Mouse (Mus musculus) layer of hippocampus, adult 9-11 months (tissue): ENCODE data around the gene Slc37a1.
"Not testable (repeated sequence)": the region's sequence is repeated elsewhere in the genome, so short reads cannot be mapped to it uniquely, and the experiment has no call there.

Source experiments
- DNase-seq: peaks from one replicate; pipeline ENCODE4 v3.0.0; 2022

Gene Slc37a1

DNA sequence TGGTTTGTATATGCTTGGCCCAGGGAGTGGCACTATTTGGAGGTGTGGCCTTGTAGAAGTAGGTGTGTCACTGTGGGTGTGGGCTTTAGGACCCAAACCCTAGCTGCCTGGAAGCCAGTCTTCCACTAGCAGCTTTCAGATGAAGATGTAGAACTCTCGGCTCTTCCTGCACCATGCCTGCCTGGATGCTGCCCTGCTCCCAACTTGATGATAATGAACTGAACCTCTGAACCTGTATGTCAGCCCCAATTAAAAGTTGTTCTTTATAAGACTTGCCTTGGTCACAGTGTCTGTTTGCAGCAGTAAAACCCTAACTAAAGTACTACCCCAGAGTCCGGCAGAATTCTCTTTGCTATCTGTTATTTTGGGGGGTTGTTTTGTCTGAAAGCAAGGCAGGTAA, 16.8 kb upstream of the Slc37a1 start:
- DNase-seq = no peak

DNA sequence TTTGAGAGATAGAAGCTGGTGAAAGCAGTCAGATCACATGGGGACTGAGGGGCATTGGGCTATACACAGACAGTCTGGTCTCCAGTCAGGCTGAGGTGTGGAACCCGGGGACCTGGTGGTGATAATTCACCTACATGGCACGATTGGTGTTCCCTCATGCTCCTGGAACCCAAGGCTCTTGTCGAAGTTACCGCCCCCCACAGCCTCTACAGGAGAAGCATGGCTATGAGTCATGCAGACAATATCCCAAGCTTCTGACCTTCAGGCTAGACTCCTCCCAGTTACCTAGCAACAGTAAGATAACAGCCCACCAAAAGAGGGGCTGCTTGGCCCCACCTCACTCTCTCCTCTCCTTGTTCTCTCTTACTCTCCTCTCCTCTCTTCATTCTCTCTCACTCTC, 16.3 kb upstream of the Slc37a1 start:
- DNase-seq = no peak

DNA sequence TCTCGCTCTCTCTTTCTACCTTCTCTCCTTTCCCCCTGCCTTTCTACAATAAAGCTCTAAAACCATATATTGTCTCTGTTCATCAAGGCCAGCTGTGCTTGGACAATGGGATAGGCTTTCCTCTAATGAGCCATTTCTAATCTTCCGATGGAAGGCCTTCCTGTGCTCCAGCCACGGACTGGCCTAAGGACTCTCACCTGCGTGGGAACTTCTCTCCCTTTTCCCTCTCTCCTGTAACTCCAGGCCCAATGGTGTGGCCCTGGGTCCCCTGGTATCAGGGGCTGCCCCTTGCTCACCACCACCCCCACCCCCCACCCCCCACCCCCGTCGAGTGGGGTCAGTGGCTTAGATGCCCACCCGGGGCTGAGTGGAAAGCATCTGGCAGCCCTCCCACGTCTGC, 15.9 kb upstream of the Slc37a1 start:
- DNase-seq = not testable (repeated sequence)

DNA sequence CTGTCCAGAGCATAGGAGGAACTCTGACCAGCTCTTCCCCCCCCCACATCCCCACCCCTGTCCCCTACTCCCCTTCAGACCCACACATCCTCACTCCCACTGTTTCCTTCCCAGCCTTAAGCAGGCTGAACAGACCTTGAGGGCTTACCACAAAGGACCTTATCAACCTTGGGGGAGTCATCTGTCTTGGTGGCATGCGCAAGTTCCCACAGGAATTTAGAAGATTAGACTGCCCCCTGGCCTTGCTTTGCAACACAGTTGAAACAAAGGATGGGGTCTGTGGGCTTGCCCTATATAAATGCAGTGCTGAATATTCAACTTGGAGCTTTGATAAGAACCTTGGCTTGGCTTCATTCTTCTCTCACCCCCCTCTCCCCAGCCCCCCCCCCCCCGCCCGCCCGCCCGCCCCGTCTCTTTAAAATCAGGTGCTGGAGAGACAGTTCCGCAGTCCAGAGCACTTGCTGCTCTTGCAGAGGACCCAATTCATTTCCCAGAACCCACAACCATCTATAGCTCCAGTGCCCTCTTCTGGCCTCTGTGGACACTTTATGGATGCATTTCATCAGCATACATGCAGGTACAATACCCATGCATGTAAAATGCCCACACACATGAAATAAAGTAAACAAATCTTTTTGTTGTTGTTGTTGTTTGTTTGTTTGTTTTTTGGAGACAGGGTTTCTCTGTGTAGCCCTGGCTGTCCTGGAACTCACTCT, 15.3 kb upstream of the Slc37a1 start:
- DNase-seq = no peak

DNA sequence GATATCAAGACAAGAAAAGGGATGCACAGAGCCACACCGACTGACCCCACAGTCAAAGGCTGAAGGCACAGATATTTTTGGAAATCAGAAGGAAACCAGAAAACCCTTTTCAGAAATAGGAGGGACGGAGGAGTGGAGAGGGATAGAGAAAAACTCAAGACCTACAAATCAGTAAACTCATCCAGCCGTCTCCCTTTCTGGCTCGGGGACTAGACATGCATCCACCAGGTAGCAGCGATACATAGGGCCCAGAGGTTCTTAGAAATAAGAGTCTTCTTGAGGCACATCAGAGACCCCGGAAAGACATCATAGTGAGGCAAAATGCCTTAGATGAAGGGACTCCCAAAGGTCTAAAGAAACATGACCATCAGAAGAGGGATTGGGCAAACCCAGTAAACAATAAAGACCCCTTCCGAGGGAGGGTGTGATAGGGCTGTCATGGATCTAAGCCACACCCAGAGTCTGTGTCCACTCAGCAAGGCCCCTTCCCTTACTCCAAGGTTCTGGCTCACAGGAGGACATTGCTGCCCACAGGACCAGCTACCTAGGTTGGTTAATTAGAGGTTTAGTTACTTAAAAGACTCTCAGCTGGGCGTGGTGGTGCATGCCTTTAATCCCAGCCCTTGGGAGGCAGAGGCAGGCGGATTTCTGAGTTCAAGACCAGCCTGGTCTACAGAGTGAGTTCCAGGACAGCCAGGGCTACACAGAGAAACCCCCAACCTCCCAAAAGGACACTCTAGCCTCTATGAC, 14.0 kb upstream of the Slc37a1 start:
- DNase-seq = no peak

DNA sequence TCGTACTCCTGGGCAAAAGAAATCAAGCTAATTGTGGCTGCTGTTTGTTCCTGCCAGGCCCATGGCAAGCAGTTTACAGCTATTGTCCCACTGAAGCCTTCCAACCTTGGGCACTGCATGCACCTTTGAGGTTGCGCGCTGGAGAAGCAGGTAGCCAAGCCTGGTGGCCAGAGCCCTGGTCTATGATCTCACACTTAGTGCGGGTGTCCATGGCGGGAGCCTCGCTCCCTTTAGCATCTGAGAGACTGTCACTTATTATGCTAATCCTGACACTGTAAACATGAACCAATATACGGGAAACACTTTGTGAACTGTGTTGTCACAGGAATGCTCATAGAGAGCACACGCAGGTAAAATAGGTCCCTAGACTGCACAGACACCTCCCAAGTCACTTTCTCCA, 13.0 kb upstream of the Slc37a1 start:
- DNase-seq = no peak

DNA sequence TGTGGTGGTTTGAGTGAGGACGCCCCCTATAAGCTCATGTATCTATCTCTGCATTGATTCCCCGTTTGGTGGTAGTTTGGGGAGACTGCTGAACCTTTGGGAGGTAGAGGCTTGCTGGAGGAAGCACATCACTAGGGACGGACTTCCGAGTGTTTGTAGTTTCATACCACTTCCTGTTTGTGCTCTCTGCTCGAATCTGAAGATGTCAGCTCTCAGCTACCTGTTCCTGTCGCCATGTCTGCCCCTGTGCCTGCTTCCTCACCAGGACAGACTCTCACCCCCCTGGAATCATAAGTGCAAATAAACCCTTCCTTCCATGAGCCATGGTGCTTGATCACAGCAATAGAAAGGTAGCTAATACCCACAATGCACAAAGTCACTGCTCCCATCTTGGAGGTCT, 11.4 kb upstream of the Slc37a1 start:
- DNase-seq = no peak

DNA sequence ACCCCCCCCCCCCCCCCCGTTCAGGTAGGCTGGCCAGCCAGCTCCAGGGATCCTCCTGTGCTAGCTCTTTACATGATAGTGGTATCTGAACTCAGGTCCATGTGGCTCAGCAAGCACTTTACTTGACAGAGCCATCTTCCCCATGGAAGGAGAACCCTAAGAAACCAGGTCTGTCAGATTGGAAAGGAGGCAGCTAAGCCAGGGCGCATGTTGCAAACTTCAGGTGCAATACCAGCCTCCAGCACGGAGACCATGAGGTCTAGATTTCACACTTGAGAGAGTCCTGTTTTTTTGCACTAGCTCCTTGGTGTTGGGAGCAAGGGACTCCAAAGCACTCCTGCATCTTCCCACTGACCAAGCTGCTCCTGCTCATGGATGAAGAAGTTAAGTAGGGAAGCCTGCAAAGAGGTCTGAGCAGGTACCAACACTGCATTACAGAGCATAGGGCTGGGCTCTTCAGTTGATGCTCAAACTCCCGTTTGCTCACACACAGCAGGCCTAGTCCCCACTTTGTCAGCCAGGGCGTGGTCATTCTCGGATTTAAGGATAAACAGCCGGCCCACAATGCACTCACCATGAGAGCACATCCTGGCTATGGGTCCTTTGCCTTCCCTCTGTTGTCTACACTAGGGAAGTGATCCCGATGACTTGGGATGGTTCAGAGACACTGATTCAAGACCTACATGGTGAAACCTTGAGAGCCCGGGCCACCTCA, 10.2 kb upstream of the Slc37a1 start:
- DNase-seq = peak; percentile 38

DNA sequence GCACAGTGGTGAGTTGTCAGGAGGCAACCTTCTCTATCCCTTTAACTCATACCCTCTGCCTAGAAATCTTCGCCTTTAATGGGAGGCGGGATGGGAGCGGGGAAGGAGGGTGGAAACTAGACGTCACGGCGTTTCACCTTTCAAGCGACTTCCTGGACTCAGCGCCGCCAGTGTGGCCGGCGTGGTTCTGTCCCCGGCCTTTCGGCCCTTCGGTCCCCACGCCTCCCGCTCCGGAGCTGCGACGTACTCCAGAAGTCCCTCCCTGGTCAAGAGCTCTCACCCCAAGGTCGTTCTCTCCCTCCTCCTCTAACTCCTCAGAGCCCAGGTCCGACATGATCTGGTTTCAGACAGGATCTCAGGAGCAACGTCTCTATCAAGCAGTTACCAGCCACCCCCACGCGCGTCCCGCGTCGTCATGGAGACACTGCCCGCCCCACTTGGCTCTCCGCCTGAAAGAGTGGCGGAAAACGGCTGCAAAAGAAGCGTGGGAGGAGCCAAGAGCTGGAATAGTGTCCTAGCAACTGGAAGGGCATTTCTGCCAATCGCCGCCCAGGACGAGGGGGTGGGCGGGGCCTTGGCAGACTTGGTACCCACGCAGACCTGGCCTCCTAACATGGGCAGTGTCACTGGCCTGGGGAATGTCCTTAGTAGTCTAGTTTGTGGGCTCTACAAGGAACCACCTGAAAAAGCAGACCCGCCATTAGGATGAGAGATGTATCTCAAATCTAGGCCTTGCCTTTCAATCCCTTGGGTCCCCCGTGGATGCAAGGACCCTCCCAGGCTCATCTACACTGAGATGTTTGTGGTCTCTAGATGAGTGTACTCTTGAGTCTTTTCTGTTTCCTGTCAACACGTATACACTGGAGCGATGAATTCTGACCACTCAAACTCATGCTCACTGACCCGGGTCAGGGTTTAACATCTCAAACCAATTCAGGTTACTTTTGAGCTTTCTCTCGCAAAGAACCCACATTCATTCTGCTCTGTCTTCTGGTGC, 9.4 kb upstream of the Slc37a1 start, which contains the start of gene Rsph1:
TSS of gene Rsph1 (minus strand) at position 462 of the 997 bp plus-strand sequence.
- peak; percentile 99 for DNase-seq

DNA sequence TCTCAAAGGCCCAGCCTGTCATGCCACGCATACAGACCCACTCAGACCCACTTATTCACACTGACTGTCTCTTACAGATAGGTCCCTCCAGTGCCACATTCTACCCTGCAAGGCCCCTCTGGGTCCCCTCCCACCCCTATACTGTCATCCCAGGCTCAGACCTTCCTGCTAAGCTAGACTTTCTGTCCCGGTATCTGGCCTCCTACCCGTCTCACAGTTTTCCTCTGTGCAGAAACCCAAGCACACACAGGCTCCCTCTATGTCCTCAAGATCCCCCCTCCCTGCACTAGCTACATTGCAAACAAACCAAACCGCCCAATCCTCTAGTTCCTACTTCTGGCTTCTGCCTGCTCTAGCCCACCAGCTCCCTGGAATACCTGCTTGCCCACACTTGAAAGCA, 8.7 kb upstream of the Slc37a1 start:
- DNase-seq = no peak

DNA sequence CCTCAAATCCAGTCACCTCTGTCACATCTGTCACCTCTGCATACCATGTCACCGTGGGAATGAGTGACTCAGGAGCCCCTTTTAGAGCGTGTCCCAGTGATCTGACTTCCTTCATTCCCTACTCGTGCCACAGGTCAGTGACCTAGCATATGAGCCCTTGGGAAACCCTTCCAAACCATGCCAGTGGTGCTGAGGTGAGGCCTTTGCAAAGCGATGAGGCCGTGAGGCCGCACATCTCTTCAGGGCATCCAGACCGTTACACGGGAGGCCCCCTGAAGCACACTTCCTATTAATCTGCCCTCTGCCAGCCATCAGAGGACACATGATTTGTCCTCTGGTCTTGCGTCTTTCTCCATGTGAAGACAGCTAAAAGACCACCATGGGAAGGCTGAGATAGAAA, 7.1 kb upstream of the Slc37a1 start:
- DNase-seq = no peak

DNA sequence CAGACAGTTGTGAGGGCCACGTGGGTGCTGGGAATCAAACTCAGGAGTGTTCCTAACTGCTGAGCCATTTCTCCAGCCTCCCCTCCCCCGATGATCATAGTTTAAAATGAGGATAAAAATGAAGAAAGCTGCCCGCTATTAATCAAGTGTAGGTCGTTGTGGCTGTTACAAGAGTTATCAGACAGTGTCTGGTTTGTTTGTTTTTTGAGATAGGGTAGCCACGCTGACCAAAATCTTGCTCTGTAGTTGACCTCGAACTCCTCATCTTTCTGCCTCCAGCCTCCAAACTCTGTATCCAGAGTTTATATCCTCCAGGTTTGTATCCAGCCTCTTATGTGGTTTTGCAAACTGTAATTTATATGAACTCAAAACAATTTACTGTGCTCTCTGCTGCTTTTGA, 6.3 kb upstream of the Slc37a1 start:
- DNase-seq = no peak

DNA sequence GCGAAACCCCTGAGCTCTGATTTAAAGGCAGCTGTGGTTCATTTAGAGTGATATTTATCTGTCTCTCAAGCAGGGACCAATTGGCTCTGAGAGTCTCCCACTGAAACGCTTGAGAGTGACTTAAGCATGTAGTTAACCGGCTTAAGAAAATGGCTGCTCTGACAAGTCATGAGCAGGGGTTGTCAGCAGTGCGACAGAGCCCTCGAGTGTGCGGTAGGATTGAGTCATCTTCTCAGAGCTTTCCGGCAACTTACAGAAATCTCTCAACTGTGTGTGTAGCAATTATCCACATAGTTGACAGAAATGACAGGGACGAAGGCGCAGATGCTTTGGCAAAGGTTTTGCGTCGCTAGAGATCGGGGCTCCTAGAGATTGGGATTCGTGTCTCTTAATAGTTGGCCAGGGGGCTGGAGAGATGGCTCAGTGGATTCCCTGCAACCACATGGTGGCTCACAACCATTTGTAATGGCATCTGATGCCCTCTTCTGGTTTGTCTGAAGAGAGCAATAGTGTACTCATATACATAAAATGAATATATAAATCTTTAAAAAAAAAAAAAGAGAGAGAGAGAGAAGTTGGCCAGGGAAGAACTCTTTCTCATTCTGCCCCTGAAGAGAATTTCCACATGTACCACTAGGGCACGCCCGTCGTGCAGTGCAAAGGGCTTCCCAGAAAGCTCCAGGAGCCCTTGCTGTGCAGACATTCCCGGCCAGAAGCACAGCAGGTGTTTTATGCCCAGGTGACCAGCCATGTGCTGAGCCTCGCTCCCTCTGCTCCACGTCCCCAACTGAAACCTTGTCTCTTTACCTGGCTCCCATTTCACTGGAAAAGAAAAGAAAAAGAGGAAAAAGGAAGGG, 4.5 kb upstream of the Slc37a1 start:
- no peak for DNase-seq

DNA sequence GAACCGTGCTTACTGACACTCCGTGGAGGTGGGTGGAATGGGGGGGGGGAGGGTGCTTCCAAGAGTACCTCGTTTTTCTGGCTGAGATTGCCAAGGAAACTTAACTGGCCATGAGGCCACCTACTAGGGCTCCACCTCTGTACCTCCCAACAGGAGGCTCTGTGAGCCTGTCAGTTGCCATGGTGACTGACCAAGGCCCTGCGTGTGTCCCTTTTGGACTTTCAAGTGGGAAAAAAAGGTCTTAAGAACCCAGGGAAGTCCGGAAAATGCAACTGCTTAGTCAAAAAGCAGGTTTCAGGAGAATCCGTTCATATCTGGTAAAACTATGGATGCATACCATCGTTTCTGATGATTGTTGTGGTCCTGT, 3.9 kb upstream of the Slc37a1 start:
- DNase-seq = no peak

DNA sequence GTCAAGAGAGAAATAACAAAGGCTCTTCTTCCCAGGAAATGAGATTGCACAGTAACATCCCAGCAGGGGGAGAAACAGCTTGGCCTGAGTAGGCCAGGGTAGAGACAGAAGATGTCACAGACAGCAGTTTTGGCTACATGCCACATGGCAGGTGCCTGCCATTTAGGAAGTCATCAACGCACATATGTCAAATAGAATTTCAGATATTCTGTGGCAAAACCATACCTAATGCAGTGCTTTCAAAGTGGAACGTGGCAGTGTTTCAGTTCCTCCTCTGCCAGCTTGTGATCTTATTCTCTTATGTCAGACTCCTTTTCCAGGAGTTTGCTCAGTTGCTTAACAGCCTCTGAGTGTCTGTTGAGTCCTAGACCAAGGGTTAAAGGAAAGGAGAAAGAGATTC, 725 bp upstream of the Slc37a1 start:
- DNase-seq = no peak

DNA sequence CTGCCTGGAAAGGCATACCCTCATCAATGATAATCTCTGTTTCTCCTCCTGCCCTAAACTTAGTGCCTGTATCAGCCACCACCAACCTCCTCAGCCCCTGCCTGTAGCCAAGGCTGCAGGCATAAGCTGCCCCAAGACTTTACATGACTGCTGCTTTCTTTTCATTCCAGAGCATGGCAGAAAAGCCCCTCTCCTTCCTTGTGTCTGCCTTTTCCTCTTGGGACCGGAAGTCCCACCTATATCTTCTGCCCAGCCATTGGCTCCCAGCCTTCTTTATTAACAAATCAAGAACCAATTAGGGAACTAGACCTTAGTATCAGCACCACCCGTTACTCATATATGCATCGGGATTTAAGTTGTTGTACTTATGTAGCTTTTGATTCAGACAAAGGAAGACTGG, 624 bp downstream of the Slc37a1 start:
- DNase-seq = no peak

DNA sequence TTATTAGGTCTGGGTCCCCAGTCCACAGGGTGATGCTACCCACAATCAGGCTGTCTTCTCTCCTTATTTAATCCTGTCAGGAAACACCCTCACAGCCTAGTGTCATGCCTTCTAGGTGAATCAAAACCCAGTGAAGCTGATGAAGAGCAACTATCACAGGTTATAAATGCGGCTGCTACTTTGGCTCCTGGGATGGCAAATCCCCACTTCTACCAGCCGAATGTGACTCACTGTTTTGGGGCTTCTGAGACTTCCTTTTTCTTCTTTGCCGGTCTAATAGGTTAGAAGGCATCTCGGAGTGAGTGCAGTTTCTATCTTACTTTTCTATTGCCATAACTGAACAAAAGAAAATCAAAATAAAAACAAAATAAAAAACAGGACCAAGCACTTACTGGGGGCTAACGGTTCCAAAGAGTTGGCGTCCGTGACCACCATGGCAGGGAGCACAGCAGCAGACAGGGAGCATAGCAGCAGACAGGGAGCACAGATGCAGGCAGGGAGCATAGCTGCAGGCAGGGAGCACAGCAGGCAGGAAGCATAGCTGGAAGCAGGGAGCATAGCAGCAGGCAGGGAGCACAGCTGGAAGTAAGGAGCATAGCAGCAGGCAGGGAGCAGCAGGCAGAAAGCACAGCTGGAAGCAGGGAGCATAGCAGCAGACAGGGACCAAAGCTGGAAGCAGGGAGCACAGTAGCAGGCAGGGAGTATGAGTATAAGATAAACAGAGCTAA, 2.6 kb downstream of the Slc37a1 start:
- no peak for DNase-seq

DNA sequence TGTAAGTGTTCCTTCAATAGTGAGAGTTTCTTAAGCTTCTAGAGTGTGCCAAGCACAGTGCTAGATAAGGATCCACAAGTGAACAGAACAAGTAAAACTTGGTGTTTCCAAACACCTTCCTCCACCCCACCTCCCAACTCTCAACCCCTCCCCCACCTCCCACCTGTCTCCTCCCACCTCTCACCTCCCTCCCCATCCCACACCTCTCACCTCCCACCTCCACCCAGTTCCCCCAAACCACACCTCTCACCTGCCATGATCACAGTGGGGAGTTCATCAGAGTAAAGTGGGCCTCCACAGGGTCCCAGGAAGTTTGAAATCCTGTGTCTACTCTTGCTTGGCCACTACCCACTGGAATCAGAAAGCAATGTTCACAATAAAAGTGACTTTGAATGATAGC, 3.7 kb downstream of the Slc37a1 start:
- DNase-seq = no peak

DNA sequence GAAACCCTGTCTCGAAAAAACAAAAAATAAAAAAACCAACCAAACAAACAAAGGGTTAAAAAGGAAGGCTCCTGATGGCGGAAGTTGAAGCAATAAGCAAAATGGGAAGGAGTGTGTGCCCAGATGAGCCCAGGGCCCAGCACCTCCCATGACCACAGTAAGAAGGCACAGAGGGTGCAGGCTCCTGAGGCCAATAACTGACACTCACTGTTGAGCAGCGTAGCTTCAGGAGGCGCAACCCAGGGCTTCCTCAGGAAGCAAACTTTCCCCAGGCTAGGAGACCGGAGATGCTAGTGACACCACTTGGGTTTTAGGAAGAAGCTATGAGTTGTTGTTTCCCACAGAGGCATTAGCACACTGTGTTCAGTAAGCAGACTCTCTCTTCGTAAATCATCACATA, 4.3 kb downstream of the Slc37a1 start:
- DNase-seq = no peak

DNA sequence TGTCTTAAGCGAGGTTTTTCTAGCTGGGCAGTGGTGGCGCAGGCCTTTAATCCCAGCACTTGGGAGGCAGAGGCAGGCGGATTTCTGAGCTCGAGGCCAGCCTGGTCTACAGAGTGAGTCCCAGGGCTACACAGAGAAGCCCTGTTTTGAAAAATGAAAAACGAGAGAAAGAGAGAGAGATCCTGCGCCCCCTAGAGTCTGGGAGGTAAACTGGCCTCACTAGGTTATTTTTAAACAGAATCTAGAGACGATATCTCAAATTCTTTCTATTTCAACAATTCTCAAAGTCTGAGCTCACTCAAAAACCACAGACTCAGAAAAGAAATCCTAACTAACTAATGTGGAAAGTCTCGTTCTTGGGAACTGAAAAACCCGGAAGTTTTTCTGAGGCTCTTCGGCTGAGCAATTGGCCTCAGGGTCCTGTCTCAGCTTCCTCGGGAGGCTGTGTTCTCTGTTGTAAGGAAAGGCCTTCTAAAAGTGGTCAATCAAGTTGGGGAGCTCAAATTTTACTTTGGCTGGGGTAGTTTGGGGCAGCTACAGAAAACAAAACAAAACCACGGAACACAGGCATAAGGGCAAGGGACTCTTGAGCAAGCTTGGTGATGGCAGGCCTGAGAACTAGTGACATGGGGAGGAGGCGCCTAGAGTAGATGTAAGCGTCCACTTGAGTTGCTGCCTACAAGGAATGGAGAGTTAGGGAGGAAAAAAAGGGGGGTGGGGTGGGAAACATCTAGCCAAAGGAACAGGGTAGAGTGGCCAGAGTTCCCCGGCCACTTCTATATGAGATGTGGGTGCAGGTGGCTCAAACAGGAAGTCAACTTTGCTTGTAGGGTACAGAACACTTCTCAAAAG, 8.0 kb downstream of the Slc37a1 start:
- no peak for DNase-seq
